Mouse (Mus musculus): ENCODE data around the gene Gm21985.

- TF ChIP-seq MYOG (IDR thresholded peaks at IDR 0.05; ENCODE audit: control insufficient read depth in 1 of 3, insufficient read depth in 1 of 3, insufficient read length in 2 of 3, low read depth in 2 of 3) (no peak), CEBPB (IDR thresholded peaks at IDR 0.05; ENCODE audit: insufficient read depth, poor library complexity, severe bottlenecking) (no peak), POLR2A (IDR thresholded peaks at IDR 0.05; ENCODE audit: insufficient read length, low read depth) (no peak), E2F4 (IDR thresholded peaks at IDR 0.05; ENCODE audit: insufficient read depth) (no peak), MAX (IDR thresholded peaks at IDR 0.05; ENCODE audit: low read depth) (no peak), SRF (IDR thresholded peaks at IDR 0.05; ENCODE audit: control insufficient read depth, insufficient read length, low read depth) (no peak), USF1 (IDR thresholded peaks at IDR 0.05; ENCODE audit: low read depth) (no peak)
These were observed 20.9 kb downstream of the Gm21985 start for GRCm38 (mm10) chr2:112287059-112287458.

All from myocyte (in vitro differentiated cells).